Mouse (Mus musculus) liver, embryonic 16.5 days (tissue): ENCODE measurements around the gene Lrmda. TPM values are rescaled to one million over a fixed set of nuclear protein-coding genes. Genes with fewer than 3 reads are reported as not detected.

Experiments used
- ATAC-seq: fragments of 200-750 bp; cut with Nextera tagmentation; 2 replicates; pipeline ENCODE4 v1.8.0; 2017; ENCODE audit warnings: low read depth, mild to moderate bottlenecking, moderate number of reproducible peaks, moderate library complexity
- H3K27ac ChIP-seq: fragments of 300-500 bp; sonication (generic); 2 replicates; pipeline ENCODE4 v1.5.1; 2014; ENCODE audit warnings: mild to moderate bottlenecking, low read length
- H3K27me3 ChIP-seq: fragments of 300-500 bp; sonication (generic); 2 replicates; pipeline ENCODE4 v1.6.1; 2014; ENCODE audit warnings: low read depth, low read length, mixed read lengths; ENCODE audit not compliant: control insufficient read depth, insufficient read depth
- H3K36me3 ChIP-seq: fragments of 300-500 bp; sonication (generic); 2 replicates; pipeline ENCODE4 v1.6.1; 2014; ENCODE audit warnings: mild to moderate bottlenecking; ENCODE audit not compliant: control insufficient read depth, insufficient read depth
- H3K4me1 ChIP-seq: fragments of 300-500 bp; sonication (generic); 2 replicates; pipeline ENCODE4 v1.6.1; 2014; ENCODE audit warnings: low read depth, low read length, mixed read lengths; ENCODE audit not compliant: control insufficient read depth
- H3K4me2 ChIP-seq: fragments of 300-500 bp; sonication (generic); 2 replicates; pipeline ENCODE4 v1.6.1; 2014; ENCODE audit warnings: low read depth, low read length, mixed read lengths
- H3K4me3 ChIP-seq: fragments of 300-500 bp; sonication (generic); 2 replicates; pipeline ENCODE4 v1.5.1; 2014; ENCODE audit warnings: low read depth, mild to moderate bottlenecking, low read length
- H3K9ac ChIP-seq: fragments of 300-500 bp; sonication (generic); 2 replicates; pipeline ENCODE4 v1.6.1; 2014; ENCODE audit warnings: low read depth, low read length
- H3K9me3 ChIP-seq: fragments of 300-500 bp; sonication (generic); replicated peaks from 2 replicates; pipeline ENCODE4 v1.6.1; 2016; ENCODE audit warnings: low read length; ENCODE audit not compliant: control insufficient read depth
- whole genome bisulfite sequencing: fragments of 180-500 bp; shearing (Covaris S2); extraction: QIAGEN DNeasy Blood & Tissue Kit; methylation state at CpG from one replicate; pipeline ENCODE4 v1.1.7; 2014; ENCODE audit not compliant: insufficient replicate concordance; 5-methylcytosine and 5-hydroxymethylcytosine counted together
- polyA plus RNA-seq: library from polyadenylated mRNA; unstranded; fragments of >200 nt; fragmentation: Nextera tagmentation; extraction: Ambion mirVana; gene quantifications from 2 replicates; pipeline ENCODE4 v1.2.1, GENCODE M21; 2015

Lrmda gene
- polyA plus RNA-seq, 1 experiment from 2014 or later: 0.46 TPM

DNA sequence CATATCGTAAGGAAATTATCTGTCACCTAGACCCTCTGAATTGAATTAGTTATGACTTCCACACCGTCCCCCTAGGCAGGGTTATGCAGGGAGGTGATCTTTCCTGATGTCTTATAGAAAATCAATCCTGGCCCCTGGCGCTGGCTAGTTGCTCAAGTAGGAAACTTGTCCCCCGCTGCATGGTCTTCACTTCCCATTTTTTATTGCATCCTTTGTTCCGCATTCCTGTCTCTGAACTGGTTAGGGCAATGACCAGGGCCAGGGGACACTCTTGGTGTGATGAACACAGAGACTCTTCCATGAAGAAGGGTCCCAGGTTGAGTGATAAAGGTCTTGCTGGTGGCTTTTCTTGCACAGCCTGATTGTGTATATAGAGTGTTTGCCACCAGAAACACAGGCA, 53.9 kb downstream of the Lrmda start:
- ATAC-seq: no peak
- Histone ChIP-seq H3K27me3 (no peaks in the 10 kb centered on the region), H3K9ac (no peak overlapping the region), H3K4me1 (no peaks in the 10 kb centered on the region), H3K4me3 (no peak overlapping the region), H3K36me3 (no peaks in the 10 kb centered on the region), H3K4me2 (no peak overlapping the region), H3K27ac (no peak overlapping the region), H3K9me3 (no peaks in the 10 kb centered on the region)
- 59% methylated on average over 5 of the region's 5 CpGs for WGBS

DNA sequence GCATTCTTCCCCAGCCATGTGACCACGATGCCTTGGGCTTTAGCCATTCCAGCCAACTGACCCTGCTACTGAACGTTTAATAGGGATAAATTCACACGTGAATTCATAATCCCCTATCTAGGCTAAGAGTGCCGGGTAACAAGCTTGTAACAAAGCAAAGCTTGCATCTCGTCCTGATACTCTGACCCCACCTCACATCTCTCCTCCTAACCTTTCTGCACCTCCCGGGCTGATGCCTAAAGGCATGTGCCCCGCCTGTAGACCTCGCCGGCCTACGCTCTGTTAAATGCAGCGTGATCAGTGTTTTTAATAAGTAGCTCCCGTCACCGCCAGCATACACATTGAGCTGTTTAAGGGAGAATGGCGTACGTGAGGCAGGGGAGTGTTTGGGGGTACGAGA, 54.7 kb downstream of the Lrmda start:
- no peaks in the 10 kb centered on the region for H3K27me3 ChIP-seq
- 74% methylated on average over 16 of the region's 16 CpGs for WGBS
- no peaks in the 10 kb centered on the region for H3K36me3 ChIP-seq
- no peaks in the 10 kb centered on the region for H3K4me1 ChIP-seq
- no peaks in the 10 kb centered on the region for H3K9me3 ChIP-seq
- no peak overlapping the region for H3K4me3 ChIP-seq
- H3K4me2 ChIP-seq: no peak overlapping the region
- no peak for ATAC-seq
- no peak overlapping the region for H3K9ac ChIP-seq
- H3K27ac ChIP-seq: no peak overlapping the region

GRCm38 (mm10) chr14:22083931-22084330, 64.4 kb downstream of the Lrmda start:
- Histone ChIP-seq H3K36me3 (no peaks in the 10 kb centered on the region), H3K4me1 (no peaks in the 10 kb centered on the region), H3K4me3 (no peak overlapping the region), H3K9ac (no peak overlapping the region), H3K4me2 (no peak overlapping the region), H3K27ac (no peak overlapping the region), H3K9me3 (no peaks in the 10 kb centered on the region), H3K27me3 (no peaks in the 10 kb centered on the region)
- 68% methylated on average over 3 of the region's 3 CpGs for WGBS
- no peak for ATAC-seq

DNA sequence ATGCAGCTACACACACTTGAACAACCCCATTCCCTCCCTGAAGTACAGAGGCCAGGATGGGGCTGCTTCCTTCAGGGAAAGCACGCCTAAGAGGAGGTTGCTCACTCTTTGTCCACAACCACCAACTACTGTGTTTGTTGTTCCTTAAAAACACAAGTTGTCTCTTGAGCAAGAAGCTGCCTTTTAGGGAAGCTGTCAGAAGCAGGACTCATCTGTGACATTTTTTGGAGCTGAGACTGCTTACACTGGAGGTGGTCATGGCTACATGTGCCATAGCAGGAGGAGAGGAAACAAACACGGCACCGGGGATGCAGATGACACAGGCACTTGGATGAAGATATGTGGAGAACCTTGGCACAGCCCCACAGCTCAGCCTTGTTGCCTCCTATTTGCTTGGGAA, 65.9 kb downstream of the Lrmda start:
- WGBS: 65% methylated on average over 3 of the region's 3 CpGs
- Histone ChIP-seq H3K4me2 (no peak overlapping the region), H3K36me3 (no peaks in the 10 kb centered on the region), H3K27ac (no peak overlapping the region), H3K4me3 (no peak overlapping the region), H3K4me1 (no peaks in the 10 kb centered on the region), H3K27me3 (no peaks in the 10 kb centered on the region), H3K9me3 (no peaks in the 10 kb centered on the region), H3K9ac (no peak overlapping the region)
- ATAC-seq: no peak

- WGBS: 76% methylated on average over 2 of the region's 2 CpGs
- Histone ChIP-seq H3K36me3 (no peaks in the 10 kb centered on the region), H3K9ac (no peak overlapping the region), H3K4me2 (no peak overlapping the region), H3K4me3 (no peak overlapping the region), H3K27ac (no peak overlapping the region), H3K4me1 (no peaks in the 10 kb centered on the region), H3K27me3 (no peaks in the 10 kb centered on the region), H3K9me3 (no peaks in the 10 kb centered on the region)
- no peak for ATAC-seq
These were observed 69.1 kb downstream of the Lrmda start for GRCm38 (mm10) chr14:22088604-22089003.

GRCm38 (mm10) chr14:22089331-22089730, 69.8 kb downstream of the Lrmda start:
- 67% methylated on average over 7 of the region's 7 CpGs for WGBS
- no peak overlapping the region for H3K27ac ChIP-seq

GRCm38 (mm10) chr14:22089866-22090470, 70.5 kb downstream of the Lrmda start:
- no peak for ATAC-seq
- no peaks in the 10 kb centered on the region for H3K36me3 ChIP-seq
- no peak overlapping the region for H3K27ac ChIP-seq
- H3K9ac ChIP-seq: no peak overlapping the region
- H3K4me2 ChIP-seq: no peak overlapping the region
- H3K4me1 ChIP-seq: no peaks in the 10 kb centered on the region
- H3K9me3 ChIP-seq: no peaks in the 10 kb centered on the region
- no peak overlapping the region for H3K4me3 ChIP-seq
- no peaks in the 10 kb centered on the region for H3K27me3 ChIP-seq
- WGBS: 70% methylated on average over 8 of the region's 8 CpGs

More at GRCm38 (mm10) chr14:22089331-22089730, 69.8 kb downstream of the Lrmda start:
- Histone ChIP-seq H3K4me1 (no peaks in the 10 kb centered on the region), H3K4me3 (no peak overlapping the region), H3K9ac (no peak overlapping the region), H3K9me3 (no peaks in the 10 kb centered on the region), H3K4me2 (no peak overlapping the region), H3K36me3 (no peaks in the 10 kb centered on the region), H3K27me3 (no peaks in the 10 kb centered on the region)
- ATAC-seq: no peak

DNA sequence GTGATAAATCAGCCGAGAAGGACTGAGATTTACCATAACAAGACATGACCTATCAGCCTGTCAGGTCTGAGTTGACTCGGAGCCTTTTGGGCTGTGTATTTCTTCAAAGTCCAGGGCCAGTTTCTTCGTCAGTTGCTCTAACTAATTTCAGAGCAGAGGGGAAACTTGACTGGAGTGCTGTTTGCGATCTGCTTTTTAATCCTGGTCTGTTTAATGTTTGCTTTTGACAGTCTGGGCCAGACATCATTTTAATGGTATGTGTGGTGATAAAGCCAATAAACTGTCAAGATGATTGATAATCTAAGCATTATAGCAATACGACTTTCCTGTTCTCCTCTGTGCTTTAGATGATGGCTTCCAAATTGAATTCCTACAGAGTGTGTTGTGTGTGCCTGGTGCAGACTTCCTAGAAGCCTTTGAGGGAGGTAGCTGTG, 71.3 kb downstream of the Lrmda start:
- 59% methylated on average over 5 of the region's 5 CpGs for WGBS
- no peak overlapping the region for H3K27ac ChIP-seq
- no peak overlapping the region for H3K9ac ChIP-seq
- H3K36me3 ChIP-seq: no peaks in the 10 kb centered on the region
- no peak overlapping the region for H3K4me3 ChIP-seq
- no peaks in the 10 kb centered on the region for H3K27me3 ChIP-seq
- no peak overlapping the region for H3K4me2 ChIP-seq
- ATAC-seq: no peak
- H3K4me1 ChIP-seq: no peaks in the 10 kb centered on the region
- H3K9me3 ChIP-seq: no peaks in the 10 kb centered on the region

GRCm38 (mm10) chr14:22091306-22091705, 71.8 kb downstream of the Lrmda start:
- Histone ChIP-seq H3K4me2 (no peak overlapping the region), H3K27ac (no peak overlapping the region), H3K27me3 (no peaks in the 10 kb centered on the region), H3K4me1 (no peaks in the 10 kb centered on the region), H3K9ac (no peak overlapping the region), H3K9me3 (no peaks in the 10 kb centered on the region), H3K4me3 (no peak overlapping the region), H3K36me3 (no peaks in the 10 kb centered on the region)
- ATAC-seq: no peak
- 50% methylated on average over 4 of the region's 4 CpGs for WGBS
